30 mouse cellular contexts compared by ENCODE assay signal in genomic region chr9:92771716-92772115, GRCm38 (mm10).
A peak's percentile ranks its signal among the peaks of the same experiment; 100 is the strongest.
DNase-seq lines count a peak whose midpoint lies in the region; ATAC-seq and TF ChIP-seq lines count a peak whose summit lies in the region.
"Had no signal": no experiment of that assay in that cellular context is flagged by ENCODE, and none has a peak within 500 bp of the region (broad histone marks: within the 10 kb centered on the region; RNA-seq: fewer than 3 reads in every experiment).

No protein-coding gene starts in this region.

- no peak overlapping the region for H3K4me3 ChIP-seq in layer of hippocampus, adult 2 months
- no peak overlapping the region for H3K4me3 ChIP-seq in midbrain, embryonic 13.5 days (replicated peaks)
- H3K4me3 ChIP-seq: embryonic facial prominence, embryonic 12.5 days; forebrain, embryonic 10.5 days; intestine, embryonic 15.5 days; liver, embryonic 12.5 days; midbrain, embryonic 15.5 days; neural tube, embryonic 15.5 days had no signal

- DNase-seq in layer of hippocampus, adult 2 months (ENCODE audit: low spot score in 2 of 2), result no peak
- DNase-seq in layer of hippocampus, postnatal 14 days (ENCODE audit: low spot score in 2 of 2), result no peak
- DNase-seq in embryo, embryonic 11 days, result peak; percentile 36
- peak; percentile 52 for DNase-seq in forelimb bud, embryonic 11.5 days (ENCODE audit: low read depth, low spot score)
- DNase-seq in mesoderm, embryonic 11.5 days (ENCODE audit: low read depth, low spot score), result peak; percentile 39
- DNase-seq in heart, adult 8-10 months (ENCODE audit: low spot score), result no peak
- DNase-seq: adrenal gland, adult 2 months; adrenal gland, postnatal 36 days; B cell, adult 2 months; cerebellum, adult 2 months; cerebellum, postnatal 14 days; gastrocnemius, postnatal 10 days; heart, postnatal 14 days; kidney, adult 2 months; kidney, postnatal 10 days; liver, postnatal 0 days; lung, postnatal 10 days; retina, postnatal 1 day; right cerebral cortex, postnatal 14 days; spleen, adult 18-20 months; thymus, postnatal 25 days had no signal

- no peaks in the 10 kb centered on the region for H3K9me3 ChIP-seq in midbrain, embryonic 13.5 days
- H3K9me3 ChIP-seq: embryonic facial prominence, embryonic 12.5 days; forebrain, embryonic 10.5 days; intestine, embryonic 15.5 days; liver, embryonic 12.5 days; midbrain, embryonic 15.5 days; neural tube, embryonic 15.5 days had no signal

- no peak overlapping the region for H3K4me2 ChIP-seq in midbrain, embryonic 13.5 days (replicated peaks)
- H3K4me2 ChIP-seq: embryonic facial prominence, embryonic 12.5 days; intestine, embryonic 15.5 days; liver, embryonic 12.5 days; midbrain, embryonic 15.5 days; neural tube, embryonic 15.5 days had no signal

- no peaks in the 10 kb centered on the region for H3K36me3 ChIP-seq in midbrain, embryonic 13.5 days
- H3K36me3 ChIP-seq: embryonic facial prominence, embryonic 12.5 days; forebrain, embryonic 10.5 days; intestine, embryonic 15.5 days; liver, embryonic 12.5 days; midbrain, embryonic 15.5 days; neural tube, embryonic 15.5 days had no signal

- no peak for TF ChIP-seq CTCF in layer of hippocampus, adult 2 months (conservative IDR thresholded peaks at IDR 0.05)

- no peak for ATAC-seq in midbrain, embryonic 13.5 days
- ATAC-seq: activated CD4-positive, CD25-positive, alpha-beta regulatory T cell, adult 4 months; liver, embryonic 12.5 days; liver, postnatal 0 days; midbrain, embryonic 15.5 days had no signal

- H3K4me1 ChIP-seq in midbrain, embryonic 13.5 days (replicated peaks), result no peaks in the 10 kb centered on the region
- H3K4me1 ChIP-seq: embryonic facial prominence, embryonic 12.5 days; forebrain, embryonic 10.5 days; intestine, embryonic 15.5 days; liver, embryonic 12.5 days; midbrain, embryonic 15.5 days; neural tube, embryonic 15.5 days had no signal

- no peaks in the 10 kb centered on the region for H3K27me3 ChIP-seq in midbrain, embryonic 13.5 days
- H3K27me3 ChIP-seq: embryonic facial prominence, embryonic 12.5 days; intestine, embryonic 15.5 days; liver, embryonic 12.5 days; midbrain, embryonic 15.5 days; neural tube, embryonic 15.5 days had no signal

- 86% methylated on average over 3 of the region's 3 CpGs for WGBS in midbrain, embryonic 13.5 days

- H3K27ac ChIP-seq in layer of hippocampus, adult 2 months, result peak overlapping the region; percentile 75
- H3K27ac ChIP-seq in midbrain, embryonic 13.5 days, result no peak overlapping the region
- H3K27ac ChIP-seq: embryonic facial prominence, embryonic 12.5 days; forebrain, embryonic 10.5 days; intestine, embryonic 15.5 days; liver, embryonic 12.5 days; macrophage; midbrain, embryonic 15.5 days; neural tube, embryonic 15.5 days had no signal

- H3K9ac ChIP-seq in midbrain, embryonic 13.5 days (replicated peaks), result no peak overlapping the region
- H3K9ac ChIP-seq: embryonic facial prominence, embryonic 12.5 days; intestine, embryonic 15.5 days; liver, embryonic 12.5 days; liver, postnatal 0 days; midbrain, embryonic 15.5 days; neural tube, embryonic 15.5 days had no signal

Comparison
In these comparisons a context has a peak if more than half of its experiments do, and no peak if none do; other contexts are left out.
1. DNase-seq: peak in embryo, embryonic 11 days (single experiment), forelimb bud, embryonic 11.5 days (single experiment) and mesoderm, embryonic 11.5 days (single experiment); none in layer of hippocampus, adult 2 months (0 of 2), layer of hippocampus, postnatal 14 days (0 of 2) and heart, adult 8-10 months (single experiment).